Mouse (Mus musculus) intestine, postnatal 0 days (tissue): ENCODE data around the gene Hnf1b. TPM values are rescaled to one million over a fixed set of nuclear protein-coding genes. Genes with fewer than 3 reads are reported as not detected.

ENCODE experiments used
- ATAC-seq: fragments of 200-750 bp; cut with Nextera tagmentation; 2 replicates; pipeline ENCODE4 v1.8.0; 2017; ENCODE audit warnings: mild to moderate bottlenecking, moderate TSS enrichment, moderate library complexity
- H3K27ac ChIP-seq: fragments of 300-500 bp; sonication (generic); 2 replicates; pipeline ENCODE4 v1.5.1; 2014; ENCODE audit warnings: mild to moderate bottlenecking, low read depth, low read length, moderate library complexity
- H3K27me3 ChIP-seq: fragments of 300-500 bp; sonication (generic); replicated peaks from 2 replicates; pipeline ENCODE4 v1.6.1; 2014; ENCODE audit warnings: low read length, mixed read lengths; ENCODE audit not compliant: control insufficient read depth, insufficient read depth
- H3K36me3 ChIP-seq: fragments of 300-500 bp; sonication (generic); 2 replicates; pipeline ENCODE4 v1.6.1; 2014; ENCODE audit warnings: mild to moderate bottlenecking, moderate library complexity; ENCODE audit not compliant: control insufficient read depth, insufficient read depth
- H3K4me1 ChIP-seq: fragments of 300-500 bp; sonication (generic); replicated peaks from 2 replicates; pipeline ENCODE4 v1.6.1; 2014; ENCODE audit warnings: antibody characterized with exemption, low read length, mixed read lengths; ENCODE audit not compliant: control insufficient read depth, insufficient read depth
- H3K4me2 ChIP-seq: fragments of 300-500 bp; sonication (generic); replicated peaks from 2 replicates; pipeline ENCODE4 v1.6.1; 2014; ENCODE audit warnings: low read depth, mild to moderate bottlenecking, moderate library complexity
- H3K4me3 ChIP-seq: fragments of 300-500 bp; sonication (generic); 2 replicates; pipeline ENCODE4 v1.5.1; 2014; ENCODE audit warnings: low read depth, low read length
- H3K9ac ChIP-seq: fragments of 300-500 bp; sonication (generic); 2 replicates; pipeline ENCODE4 v1.6.1; 2014; ENCODE audit warnings: mild to moderate bottlenecking, low read depth, low read length
- H3K9me3 ChIP-seq: fragments of 300-500 bp; sonication (generic); 2 replicates; pipeline ENCODE4 v1.6.1; 2016; ENCODE audit warnings: mixed run types; ENCODE audit not compliant: control insufficient read depth
- CTCF ChIP-seq: sonication (generic); IDR thresholded peaks from 2 replicates; pipeline ENCODE4 v1.5.1; 2016; ENCODE audit warnings: low read depth, mild to moderate bottlenecking, control low read depth, antibody characterized with exemption, moderate library complexity
- WGBS: fragments of 180-500 bp; shearing (Covaris S2); extraction: QIAGEN DNeasy Blood & Tissue Kit; methylation state at CpG from one replicate; pipeline ENCODE4 v1.1.7; 2014; 5-methylcytosine and 5-hydroxymethylcytosine counted together
- polyA plus RNA-seq: library from polyadenylated mRNA; unstranded; fragments of >200 nt; fragmentation: Nextera tagmentation; extraction: Ambion mirVana; gene quantifications from 2 replicates; pipeline ENCODE4 v1.2.1, GENCODE M21; 2015

Hnf1b gene
- polyA plus RNA-seq, 1 experiment from 2014 or later = 13.2 TPM

DNA sequence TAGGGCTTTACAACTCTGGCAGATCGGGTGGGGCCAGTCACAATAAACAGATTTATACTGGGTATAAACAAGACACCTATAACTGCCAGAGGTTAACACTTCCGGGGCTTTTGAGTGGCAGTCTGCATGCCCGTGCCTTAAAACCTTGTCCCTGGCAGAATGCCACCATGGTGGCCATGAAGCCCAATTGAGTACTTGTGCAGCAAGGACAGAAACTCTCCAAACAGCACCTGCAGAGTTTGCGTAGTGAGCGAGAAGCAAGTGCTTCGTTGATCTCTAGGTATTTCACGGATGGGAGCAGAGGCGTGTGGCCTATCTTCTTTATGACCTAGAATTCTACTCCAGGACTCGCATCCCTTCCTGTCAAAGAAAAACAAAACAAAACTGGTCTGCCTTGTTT is 23.6 kb downstream of the Hnf1b start:
- no peak for TF ChIP-seq CTCF
- WGBS = 26% methylated on average over 9 of the region's 9 CpGs
- H3K9me3 ChIP-seq = no peaks in the 10 kb centered on the region
- H3K9ac ChIP-seq = no peak overlapping the region
- H3K4me2 ChIP-seq = no peak overlapping the region
- ATAC-seq = peak; percentile 76
- no peak overlapping the region for H3K27ac ChIP-seq
- H3K4me3 ChIP-seq = no peak overlapping the region
- no peaks in the 10 kb centered on the region for H3K27me3 ChIP-seq
- H3K36me3 ChIP-seq = peaks cover 9% of the 10 kb centered on the region; the same call in 1 of the 2 replicates
- 0 out of 2 replicates have a peak, but pooled peaks cover 7% of the 10 kb centered on the region for H3K4me1 ChIP-seq

DNA sequence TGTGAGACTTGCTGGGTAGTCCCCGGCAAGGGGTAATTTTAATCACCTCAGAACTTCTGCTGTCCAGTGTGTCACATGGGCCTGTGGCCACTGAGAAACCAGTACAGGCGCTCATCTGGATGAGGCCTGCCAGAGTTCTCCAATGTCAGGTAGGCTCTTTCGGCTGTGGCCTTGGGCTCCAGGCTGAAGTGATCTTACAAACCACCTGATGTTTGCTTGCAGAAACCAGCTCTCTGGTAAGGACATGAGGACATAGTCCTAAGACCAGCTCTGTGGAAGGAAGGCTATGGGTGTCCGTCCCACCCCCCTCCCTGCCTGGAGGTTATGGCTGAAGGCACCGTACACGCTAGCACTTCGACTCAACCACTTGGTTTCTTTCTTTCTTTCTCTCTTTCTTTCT is 26.8 kb downstream of the Hnf1b start:
- ATAC-seq = no peak
- TF ChIP-seq CTCF = no peak
- WGBS = 85% methylated on average over 7 of the region's 7 CpGs

DNA sequence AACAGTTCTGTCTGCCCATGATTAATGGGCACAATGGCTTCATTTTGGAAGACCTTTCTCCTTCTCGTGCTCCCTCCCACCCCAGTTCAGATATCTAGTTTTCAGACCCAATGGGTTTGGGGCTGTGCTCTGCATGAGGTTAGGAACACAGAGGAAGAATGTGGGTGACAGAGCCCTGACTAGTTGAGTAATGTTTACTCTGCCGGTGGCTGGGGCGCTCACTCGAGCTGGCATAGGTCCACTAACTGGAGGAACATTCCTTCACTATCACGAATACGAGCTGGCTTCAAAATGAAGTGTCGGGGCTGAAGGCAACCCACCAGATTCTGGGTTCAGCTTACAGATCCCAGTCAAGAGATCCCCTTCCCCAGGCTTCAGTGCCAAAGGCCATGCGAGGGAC is 27.9 kb downstream of the Hnf1b start:
- no peak overlapping the region for H3K27ac ChIP-seq

More for the DNA sequence above, 26.8 kb downstream of the Hnf1b start:
- no peak overlapping the region for H3K27ac ChIP-seq
- no peak overlapping the region for H3K4me3 ChIP-seq
- no peaks in the 10 kb centered on the region for H3K9me3 ChIP-seq
- H3K36me3 ChIP-seq = peaks cover 9% of the 10 kb centered on the region; the same call in 1 of the 2 replicates
- no peak overlapping the region for H3K9ac ChIP-seq
- no peak overlapping the region for H3K4me2 ChIP-seq
- H3K4me1 ChIP-seq = 0 out of 2 replicates have a peak, but pooled peaks cover 9% of the 10 kb centered on the region
- no peaks in the 10 kb centered on the region for H3K27me3 ChIP-seq

DNA sequence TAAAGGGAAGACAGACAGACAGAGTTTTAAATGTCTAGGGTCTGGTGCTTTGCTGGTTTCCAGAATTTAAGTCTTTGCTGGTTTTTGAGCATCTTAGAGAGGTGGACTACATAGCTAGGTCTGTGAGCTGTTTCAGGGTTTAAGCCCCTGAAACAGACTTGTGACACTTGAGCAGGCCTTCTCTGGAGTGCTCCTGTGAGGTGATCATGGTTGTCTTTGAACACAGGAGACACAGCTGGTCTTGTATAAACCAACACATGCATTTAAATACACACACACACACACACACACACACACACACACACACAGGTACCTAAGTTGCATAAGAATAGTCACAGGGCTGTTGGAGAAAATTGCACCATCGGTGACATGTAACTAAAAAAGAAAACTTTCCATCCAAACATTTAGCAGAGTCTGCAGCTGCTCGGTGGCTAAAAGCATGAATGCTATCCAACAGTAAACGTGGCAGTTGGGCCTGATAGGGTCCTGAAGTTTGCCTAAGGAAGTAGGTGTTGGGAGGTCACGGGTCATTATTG is 28.6 kb downstream of the Hnf1b start:
- peaks cover 13% of the 10 kb centered on the region; the same call in 1 of the 2 replicates for H3K4me1 ChIP-seq
- H3K4me3 ChIP-seq = no peak overlapping the region
- no peaks in the 10 kb centered on the region for H3K9me3 ChIP-seq
- H3K27me3 ChIP-seq = no peaks in the 10 kb centered on the region
- TF ChIP-seq CTCF = no peak
- H3K9ac ChIP-seq = no peak overlapping the region
- H3K36me3 ChIP-seq = peaks cover 9% of the 10 kb centered on the region; the same call in 1 of the 2 replicates
- H3K4me2 ChIP-seq = no peak overlapping the region
- no peak for ATAC-seq
- H3K27ac ChIP-seq = no peak overlapping the region
- WGBS = 37% methylated on average over 4 of the region's 4 CpGs

More for the DNA sequence above, 27.9 kb downstream of the Hnf1b start:
- Histone ChIP-seq H3K27me3 (no peaks in the 10 kb centered on the region), H3K4me2 (0 out of 2 replicates have a peak overlapping the region, but pooled peaks have one; percentile 6), H3K36me3 (peaks cover 9% of the 10 kb centered on the region; the same call in 1 of the 2 replicates), H3K4me1 (peaks cover 13% of the 10 kb centered on the region; the same call in 1 of the 2 replicates), H3K9me3 (no peaks in the 10 kb centered on the region), H3K4me3 (no peak overlapping the region), H3K9ac (no peak overlapping the region)
- ATAC-seq = no peak
- no peak for TF ChIP-seq CTCF
- WGBS = 23% methylated on average over 8 of the region's 8 CpGs

DNA sequence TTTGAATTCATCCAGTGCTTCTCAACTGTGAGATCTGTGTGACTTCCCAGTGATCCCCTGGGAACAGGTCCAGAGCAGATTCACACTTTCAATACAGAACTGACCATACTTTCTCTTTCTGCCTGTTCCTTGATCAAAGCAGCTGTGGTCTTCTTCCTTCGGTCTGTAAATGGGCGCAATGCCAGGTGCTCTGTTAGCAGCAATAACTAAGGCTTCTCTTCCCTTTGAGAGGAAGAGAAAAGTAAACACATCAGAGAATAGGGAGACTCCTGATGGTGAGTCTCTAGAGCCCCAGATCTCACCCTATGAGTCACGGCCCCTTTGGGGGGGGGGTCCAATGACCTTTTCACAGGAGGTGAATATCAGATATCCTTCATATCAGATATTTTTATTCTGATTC is 29.3 kb downstream of the Hnf1b start:
- no peak for TF ChIP-seq CTCF
- 24% methylated on average over 3 of the region's 3 CpGs for whole genome bisulfite sequencing
- no peak for ATAC-seq

DNA sequence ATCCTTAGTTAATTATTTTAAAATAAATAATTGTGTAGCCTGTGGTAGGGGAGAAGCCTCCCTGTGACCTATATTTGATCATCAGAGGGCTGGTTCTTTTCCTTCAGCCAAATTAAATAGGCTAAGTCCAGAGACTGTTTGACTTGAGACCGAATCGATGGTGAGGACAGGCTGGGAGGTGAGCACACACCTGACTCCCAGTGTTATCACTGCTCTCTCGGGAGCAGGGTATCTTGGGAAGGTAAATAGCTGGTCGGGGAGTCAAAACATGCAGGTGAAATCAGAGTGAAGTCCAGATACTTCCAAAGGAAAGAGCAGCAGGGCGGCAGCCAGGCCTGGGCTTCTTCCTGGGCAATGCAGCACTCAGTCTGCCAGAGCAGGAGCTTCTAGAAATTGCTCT is 31.6 kb downstream of the Hnf1b start:
- TF ChIP-seq CTCF = no peak
- ATAC-seq = no peak
- Histone ChIP-seq H3K4me1 (peaks cover 13% of the 10 kb centered on the region; the same call in 1 of the 2 replicates), H3K4me3 (no peak overlapping the region), H3K9ac (no peak overlapping the region), H3K36me3 (no peaks in the 10 kb centered on the region), H3K27ac (no peak overlapping the region), H3K27me3 (no peaks in the 10 kb centered on the region), H3K4me2 (no peak overlapping the region), H3K9me3 (no peaks in the 10 kb centered on the region)
- 38% methylated on average over 5 of the region's 5 CpGs for WGBS

More for the DNA sequence above, 29.3 kb downstream of the Hnf1b start:
- no peak overlapping the region for H3K9ac ChIP-seq
- peaks cover 13% of the 10 kb centered on the region; the same call in 1 of the 2 replicates for H3K4me1 ChIP-seq
- H3K4me3 ChIP-seq = no peak overlapping the region
- H3K36me3 ChIP-seq = peaks cover 9% of the 10 kb centered on the region; the same call in 1 of the 2 replicates
- H3K27me3 ChIP-seq = no peaks in the 10 kb centered on the region
- H3K27ac ChIP-seq = no peak overlapping the region
- H3K9me3 ChIP-seq = no peaks in the 10 kb centered on the region
- H3K4me2 ChIP-seq = no peak overlapping the region
